Mouse (Mus musculus) limb, embryonic 10.5 days (tissue): Measurements from ENCODE around the gene Parp6. TPM values are rescaled to one million over a fixed set of nuclear protein-coding genes. Genes with fewer than 3 reads are reported as not detected.
A peak's percentile ranks its signal among the peaks of the same experiment; 100 is the strongest.

Experiments
- DNase-seq: peaks from one replicate; pipeline ENCODE4 v3.0.0-alpha.2; 2017; ENCODE audit warnings: low spot score
- H3K27ac ChIP-seq: fragments of 300-500 bp; sonication (generic); 2 replicates; pipeline ENCODE4 v1.5.1; 2016; ENCODE audit warnings: mild to moderate bottlenecking
- H3K27me3 ChIP-seq: fragments of 300-500 bp; sonication (generic); 2 replicates; pipeline ENCODE4 v1.6.1; 2016; ENCODE audit warnings: low read depth, mild to moderate bottlenecking; ENCODE audit not compliant: poor library complexity, severe bottlenecking
- H3K36me3 ChIP-seq: fragments of 300-500 bp; sonication (generic); 2 replicates; pipeline ENCODE4 v1.6.1; 2016; ENCODE audit warnings: mild to moderate bottlenecking, moderate library complexity
- H3K4me1 ChIP-seq: fragments of 300-500 bp; sonication (generic); 2 replicates; pipeline ENCODE4 v1.6.1; 2016
- H3K4me3 ChIP-seq: fragments of 300-500 bp; sonication (generic); 2 replicates; pipeline ENCODE4 v1.5.1; 2016; ENCODE audit warnings: mild to moderate bottlenecking, moderate library complexity
- H3K9me3 ChIP-seq: fragments of 300-500 bp; sonication (generic); replicated peaks from 2 replicates; pipeline ENCODE4 v1.6.1; 2016; ENCODE audit warnings: mild to moderate bottlenecking
- WGBS: fragments of 180-500 bp; shearing (Covaris S2); methylation state at CpG from one replicate; pipeline ENCODE4 v1.1.7; 2016; 5-methylcytosine and 5-hydroxymethylcytosine counted together
- polyA plus RNA-seq: library from polyadenylated mRNA; unstranded; fragments of >200 nt; fragmentation: Nextera tagmentation; extraction: Ambion mirVana; gene quantifications from 2 replicates; pipeline ENCODE4 v1.2.1, GENCODE M21; 2016

The Parp6 gene
- polyA plus RNA-seq: 30.4 and 33.3 TPM in 2 replicates

DNA sequence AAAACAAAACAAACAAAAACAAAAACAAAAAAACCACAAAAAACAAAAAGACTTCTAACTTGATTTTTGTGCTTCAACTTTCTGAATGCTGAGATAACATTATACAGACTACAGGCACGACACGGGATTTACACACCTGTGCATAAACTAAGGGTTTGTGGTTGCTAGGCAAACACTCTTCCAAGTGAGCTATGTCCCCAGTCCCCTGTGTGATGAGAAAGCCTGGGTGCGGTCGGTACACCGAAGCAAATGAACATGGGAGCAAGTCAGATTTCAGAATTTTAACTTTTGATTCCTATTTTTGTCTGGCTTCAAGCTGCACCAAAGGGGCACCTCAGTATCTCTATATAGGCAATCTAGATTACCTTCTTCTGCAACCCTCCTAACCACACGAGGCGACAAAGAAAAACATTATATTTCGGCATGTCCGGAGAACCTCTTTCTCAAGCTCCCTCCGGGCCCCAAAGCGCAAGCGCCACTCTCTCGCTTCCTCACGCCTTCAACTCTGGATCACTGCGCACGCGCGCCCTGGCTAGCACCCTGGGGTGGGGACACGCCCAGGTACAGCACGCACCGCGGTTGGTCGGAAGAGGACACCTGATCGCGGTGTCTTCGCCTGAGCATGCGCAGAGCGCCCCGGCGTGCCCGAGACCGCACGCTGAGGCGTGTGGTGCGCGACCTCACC is at the start of gene Parp6:
Gene Parp6 (plus strand): TSS at position 663 of the 685 bp plus-strand sequence.
- peak within 1 kb of the TSS; percentile 96 for H3K27ac ChIP-seq
- peaks cover 19% of the 10 kb centered on the region for H3K4me1 ChIP-seq
- H3K27me3 ChIP-seq: no peaks in the 10 kb centered on the region
- H3K4me3 ChIP-seq: peak within 1 kb of the TSS; percentile 93
- peaks cover 9% of the 10 kb centered on the region for H3K36me3 ChIP-seq
- DNase-seq: peak; percentile 100
- H3K9me3 ChIP-seq: no peaks in the 10 kb centered on the region
- whole genome bisulfite sequencing: 2% methylated on average over 29 of the region's 36 CpGs

DNA sequence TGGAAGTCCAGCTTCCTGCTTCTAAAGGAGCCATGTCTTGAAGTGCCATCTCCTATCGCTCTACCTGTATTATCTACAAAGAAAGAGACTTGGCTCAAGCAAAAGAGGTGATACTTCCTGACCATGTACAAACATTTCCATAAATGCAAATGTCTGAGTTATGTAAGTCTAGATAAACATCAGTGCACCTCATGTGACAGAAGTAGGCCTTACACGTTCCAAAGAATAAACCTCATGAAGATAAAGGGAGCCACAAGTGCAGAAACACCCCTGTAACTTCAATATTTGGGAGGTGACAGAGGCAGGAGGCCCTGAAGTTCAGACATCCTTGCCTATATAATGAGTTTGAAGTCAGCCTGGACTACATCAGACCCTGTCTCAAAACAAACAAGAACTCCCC is 45.2 kb upstream of the Parp6 start:
- 83% methylated on average over 2 of the region's 2 CpGs for WGBS

DNA sequence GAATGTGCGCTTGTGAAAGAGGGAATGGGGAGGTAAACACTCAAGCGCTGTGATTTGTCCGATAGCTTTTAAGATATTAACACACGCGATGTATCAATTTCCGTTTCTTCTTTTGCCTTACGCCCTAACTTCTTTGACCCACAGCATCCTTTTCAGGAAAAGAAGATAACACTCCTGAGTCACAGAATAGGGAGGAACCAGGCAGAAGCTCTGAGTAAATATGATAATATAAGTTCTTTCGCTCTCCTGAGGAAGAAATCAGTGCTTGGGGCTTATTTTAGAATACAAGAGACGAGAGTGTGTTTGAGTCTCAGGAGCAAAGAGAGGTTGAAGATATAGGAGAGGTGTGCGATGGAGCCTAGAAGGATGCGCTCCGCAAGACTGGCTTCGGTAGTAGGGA is 39.7 kb upstream of the Parp6 start:
- Histone ChIP-seq H3K27me3 (peaks cover 51% of the 10 kb centered on the region), H3K4me3 (peak overlapping the region; percentile 49), H3K9me3 (no peaks in the 10 kb centered on the region), H3K4me1 (peaks cover 14% of the 10 kb centered on the region), H3K27ac (no peak overlapping the region), H3K36me3 (no peaks in the 10 kb centered on the region)
- WGBS: 18% methylated on average over 13 of the region's 13 CpGs
- DNase-seq: no peak

More for the DNA sequence above, 45.2 kb upstream of the Parp6 start:
- Histone ChIP-seq H3K27ac (no peak overlapping the region), H3K9me3 (no peaks in the 10 kb centered on the region), H3K36me3 (no peaks in the 10 kb centered on the region), H3K4me1 (no peaks in the 10 kb centered on the region), H3K4me3 (no peak overlapping the region), H3K27me3 (peaks cover 13% of the 10 kb centered on the region)
- DNase-seq: no peak

DNA sequence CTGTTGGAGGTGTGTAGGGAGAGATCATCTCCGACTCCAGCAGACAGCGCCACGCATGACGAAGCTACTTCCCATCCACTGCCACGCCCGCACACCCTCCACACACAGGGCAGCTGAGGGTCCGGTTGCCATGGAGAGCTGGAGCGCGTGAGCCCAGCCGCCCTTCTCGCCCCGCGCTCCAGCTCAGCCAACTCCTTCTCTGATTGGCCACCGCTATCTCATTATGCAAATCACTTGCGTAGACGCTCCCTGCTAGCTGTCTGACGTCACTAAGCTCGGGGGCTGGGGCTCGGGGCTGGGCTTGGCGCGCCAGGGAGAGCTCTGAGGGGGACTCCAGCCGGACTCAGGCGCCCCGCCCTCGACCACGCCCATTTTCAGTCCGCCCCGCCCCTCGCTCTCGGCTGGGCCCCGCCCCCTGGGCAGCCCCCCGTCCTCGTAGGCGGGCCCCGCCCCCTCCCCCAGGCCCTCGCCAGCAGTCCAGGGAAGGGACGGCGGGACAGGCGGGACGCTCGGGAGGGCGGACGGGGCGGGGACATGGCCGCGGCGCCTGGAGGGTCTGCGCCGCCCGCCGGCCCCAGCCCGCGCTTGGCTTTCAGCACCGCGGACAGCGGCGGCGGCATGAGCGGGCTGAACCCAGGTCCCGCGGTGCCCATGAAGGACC is 39.1 kb upstream of the Parp6 start, which contains the start of gene Celf6:
Gene Celf6 (plus strand): TSS at position 74 of the 661 bp plus-strand sequence.
- Histone ChIP-seq H3K4me1 (peaks cover 14% of the 10 kb centered on the region), H3K9me3 (no peaks in the 10 kb centered on the region), H3K27ac (no peak within 1 kb of the TSS), H3K27me3 (peaks cover 51% of the 10 kb centered on the region), H3K36me3 (no peaks in the 10 kb centered on the region), H3K4me3 (peak within 1 kb of the TSS; percentile 49)
- WGBS: under 1% methylated on average over 60 of the region's 61 CpGs
- DNase-seq: peak; percentile 100

DNA sequence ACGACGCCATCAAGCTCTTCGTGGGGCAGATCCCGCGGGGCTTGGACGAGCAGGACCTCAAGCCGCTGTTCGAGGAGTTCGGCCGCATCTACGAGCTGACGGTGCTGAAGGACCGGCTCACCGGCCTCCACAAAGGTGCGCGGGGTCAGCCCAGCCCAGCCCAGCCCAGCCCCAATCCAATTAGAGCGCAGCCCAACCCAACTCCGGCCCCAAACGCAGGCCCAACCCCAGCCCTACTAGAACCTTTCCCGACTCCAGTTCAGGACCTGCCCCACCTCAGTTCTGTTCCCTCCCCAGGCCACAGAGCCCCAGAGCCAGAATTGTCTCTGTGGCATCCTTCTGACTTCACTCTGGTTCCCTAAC is 38.6 kb upstream of the Parp6 start:
- H3K4me3 ChIP-seq: peak overlapping the region; percentile 49
- H3K9me3 ChIP-seq: no peaks in the 10 kb centered on the region
- DNase-seq: no peak
- H3K4me1 ChIP-seq: peaks cover 14% of the 10 kb centered on the region
- no peaks in the 10 kb centered on the region for H3K36me3 ChIP-seq
- peaks cover 51% of the 10 kb centered on the region for H3K27me3 ChIP-seq
- H3K27ac ChIP-seq: no peak overlapping the region
- 1% methylated on average over 20 of the region's 20 CpGs for WGBS

DNA sequence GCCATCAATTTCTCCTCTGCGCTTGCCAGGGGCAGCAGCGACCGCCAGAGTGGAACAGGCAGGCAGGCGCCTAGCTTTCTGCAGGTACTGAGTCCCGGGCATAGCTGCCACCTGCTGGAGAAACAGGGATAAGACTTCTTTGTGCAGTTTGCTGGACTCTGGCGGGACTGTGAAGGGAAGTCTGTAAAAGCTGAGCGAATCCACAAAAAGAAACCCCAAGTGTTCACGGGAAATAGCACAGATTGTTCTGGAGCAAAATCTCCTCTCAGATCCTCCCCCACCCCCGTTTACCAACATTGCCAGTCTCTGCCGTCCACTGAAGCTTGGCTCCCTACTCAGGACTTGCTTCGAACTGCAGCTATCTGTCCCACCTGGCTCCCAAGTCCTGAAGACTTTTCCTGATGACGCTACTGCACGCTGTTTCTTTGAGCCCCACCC is 32.2 kb upstream of the Parp6 start:
- peak; percentile 81 for DNase-seq
- Histone ChIP-seq H3K27ac (no peak overlapping the region), H3K4me1 (0 out of 2 replicates have a peak, but pooled peaks cover 3% of the 10 kb centered on the region), H3K27me3 (peaks cover 39% of the 10 kb centered on the region), H3K9me3 (no peaks in the 10 kb centered on the region), H3K36me3 (no peaks in the 10 kb centered on the region), H3K4me3 (peak overlapping the region; percentile 40)
- 7% methylated on average over 13 of the region's 13 CpGs for WGBS

DNA sequence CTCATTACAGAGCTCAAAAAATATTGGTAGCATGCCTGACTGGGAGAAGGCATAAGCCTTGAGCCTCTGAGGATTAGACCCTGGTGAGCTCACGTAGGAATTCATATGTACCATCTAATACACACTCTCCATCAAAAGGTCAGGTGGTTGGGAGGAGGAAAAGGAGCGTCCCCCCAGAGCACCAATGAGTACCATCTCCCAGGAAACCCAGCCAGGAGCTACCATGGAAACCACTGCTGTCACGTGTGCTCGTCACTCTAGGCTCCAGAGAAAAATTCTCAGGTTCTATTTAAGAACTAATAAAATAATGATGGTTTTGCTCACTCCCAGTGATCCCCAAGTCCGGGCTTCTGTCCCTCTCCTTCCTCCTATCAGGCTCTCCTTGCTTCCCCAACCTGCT is 28.8 kb upstream of the Parp6 start:
- H3K27ac ChIP-seq: no peak overlapping the region
- peaks cover 22% of the 10 kb centered on the region for H3K27me3 ChIP-seq
- no peak for DNase-seq
- H3K36me3 ChIP-seq: no peaks in the 10 kb centered on the region
- no peak overlapping the region for H3K4me3 ChIP-seq
- no peaks in the 10 kb centered on the region for H3K9me3 ChIP-seq
- H3K4me1 ChIP-seq: 0 out of 2 replicates have a peak, but pooled peaks cover 3% of the 10 kb centered on the region
- 70% methylated on average over 5 of the region's 5 CpGs for WGBS

DNA sequence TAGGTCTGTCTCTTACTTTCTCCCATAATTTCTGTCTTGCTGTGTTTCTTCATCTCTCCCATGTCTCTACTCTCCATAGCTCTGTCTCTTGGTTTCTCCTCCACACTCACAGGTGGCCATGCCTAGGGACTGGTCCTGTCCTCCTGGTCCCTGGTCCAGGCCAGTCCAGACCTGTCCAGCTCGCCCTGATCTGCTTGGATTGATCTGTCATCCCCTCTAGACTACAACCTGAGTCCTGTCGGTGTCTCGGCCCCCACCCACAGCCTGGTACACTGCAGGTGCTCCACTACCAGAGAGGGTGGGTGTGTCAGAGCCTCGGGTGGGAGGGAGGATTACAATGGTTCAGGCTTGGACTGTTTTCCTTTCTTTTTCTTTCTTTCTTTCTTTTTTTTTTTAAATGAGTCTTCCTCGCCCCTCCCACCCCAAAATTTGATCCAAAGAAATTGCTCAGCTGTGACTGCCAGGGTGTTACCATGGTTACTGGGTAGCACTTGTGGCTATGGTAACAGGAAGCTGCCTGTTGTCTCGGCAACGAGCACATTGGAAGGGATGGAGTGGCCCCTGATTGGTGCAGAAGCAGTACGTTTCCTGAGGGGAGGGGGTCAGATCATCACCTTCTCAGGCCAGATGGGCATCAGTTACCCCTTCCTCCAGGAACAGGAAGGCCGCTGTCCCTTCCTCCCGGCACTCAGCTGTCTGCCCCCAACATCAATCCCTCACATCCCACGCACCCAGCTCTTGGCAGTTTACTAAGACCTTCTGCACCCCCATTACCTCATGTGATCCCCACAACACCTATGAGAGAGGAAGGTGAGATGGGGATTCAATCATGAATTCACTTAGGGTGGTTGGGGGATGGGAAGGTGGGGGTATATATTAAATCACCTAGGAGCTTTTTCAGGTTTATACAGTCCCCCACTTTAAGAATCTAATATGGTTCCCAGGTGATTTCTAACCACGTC is 28.1 kb upstream of the Parp6 start:
- no peak for DNase-seq

DNA sequence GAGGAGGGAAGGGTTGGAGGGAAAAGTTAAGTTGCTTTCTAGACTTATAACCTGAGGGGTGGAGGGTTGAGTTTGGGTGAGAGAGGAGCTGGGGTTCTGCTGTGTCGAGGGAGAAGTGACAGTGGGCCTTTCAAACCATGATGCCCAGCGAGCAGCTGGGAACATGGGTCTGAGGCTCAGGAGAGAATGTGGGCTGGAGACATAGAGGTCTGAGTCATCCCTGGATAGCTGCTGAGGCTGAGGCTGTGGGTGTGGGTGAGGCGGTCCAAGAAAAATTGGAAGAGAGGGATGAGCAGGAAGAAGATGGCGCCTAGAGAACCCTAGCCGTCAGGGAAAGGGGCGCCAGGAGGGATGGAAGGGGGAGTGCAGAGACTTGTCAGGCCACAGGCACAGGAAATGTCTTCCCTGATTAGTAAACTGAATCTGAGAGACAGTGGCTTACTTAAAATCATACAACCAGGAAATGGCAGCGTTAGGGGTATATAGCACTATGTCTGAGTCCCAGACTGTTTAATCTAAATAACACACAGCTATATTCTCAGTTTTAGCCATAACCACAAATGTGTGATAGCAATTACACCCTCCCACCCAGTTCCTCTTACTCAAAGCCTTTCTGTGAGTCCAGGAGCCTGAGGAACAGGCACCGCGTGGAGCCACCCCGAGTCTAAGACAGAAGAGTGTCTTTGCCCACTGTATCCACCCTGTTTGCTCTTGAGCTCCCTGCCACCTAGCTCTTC is 27.2 kb upstream of the Parp6 start:
- Histone ChIP-seq H3K36me3 (no peaks in the 10 kb centered on the region), H3K4me3 (no peak overlapping the region), H3K27me3 (peaks cover 22% of the 10 kb centered on the region), H3K4me1 (0 out of 2 replicates have a peak, but pooled peaks cover 3% of the 10 kb centered on the region), H3K9me3 (no peaks in the 10 kb centered on the region), H3K27ac (no peak overlapping the region)
- DNase-seq: no peak
- 83% methylated on average over 10 of the region's 10 CpGs for whole genome bisulfite sequencing

More for the DNA sequence above, 28.1 kb upstream of the Parp6 start:
- 48% methylated on average over 12 of the region's 12 CpGs for WGBS
- Histone ChIP-seq H3K4me3 (no peak overlapping the region), H3K27ac (no peak overlapping the region), H3K27me3 (peaks cover 22% of the 10 kb centered on the region), H3K36me3 (no peaks in the 10 kb centered on the region), H3K4me1 (0 out of 2 replicates have a peak, but pooled peaks cover 3% of the 10 kb centered on the region), H3K9me3 (no peaks in the 10 kb centered on the region)

DNA sequence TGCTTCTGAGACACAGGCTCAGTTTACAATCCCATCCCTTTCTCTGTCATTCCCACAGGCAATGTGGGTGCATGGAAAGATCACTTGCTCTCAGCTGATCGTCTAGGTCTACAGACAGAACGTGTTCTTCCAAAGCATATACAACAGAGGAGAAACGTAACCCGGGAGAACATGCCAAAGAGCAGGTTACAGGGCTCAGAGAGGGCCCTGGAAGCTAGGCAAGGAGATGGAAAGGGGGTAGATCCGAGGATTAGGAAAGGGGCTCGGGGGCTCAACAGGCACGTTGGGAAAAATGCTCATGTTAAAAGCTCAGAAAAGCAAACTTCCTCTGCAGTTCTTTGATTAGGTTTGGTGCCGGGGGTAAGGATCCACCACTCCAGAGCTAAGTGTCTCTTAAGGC is 15.4 kb upstream of the Parp6 start:
- no peak for DNase-seq
- H3K9me3 ChIP-seq: no peaks in the 10 kb centered on the region
- H3K27me3 ChIP-seq: peaks cover 30% of the 10 kb centered on the region
- WGBS: 85% methylated on average over 8 of the region's 8 CpGs
- peaks cover 7% of the 10 kb centered on the region for H3K4me1 ChIP-seq
- no peak overlapping the region for H3K27ac ChIP-seq
- no peaks in the 10 kb centered on the region for H3K36me3 ChIP-seq
- no peak overlapping the region for H3K4me3 ChIP-seq

DNA sequence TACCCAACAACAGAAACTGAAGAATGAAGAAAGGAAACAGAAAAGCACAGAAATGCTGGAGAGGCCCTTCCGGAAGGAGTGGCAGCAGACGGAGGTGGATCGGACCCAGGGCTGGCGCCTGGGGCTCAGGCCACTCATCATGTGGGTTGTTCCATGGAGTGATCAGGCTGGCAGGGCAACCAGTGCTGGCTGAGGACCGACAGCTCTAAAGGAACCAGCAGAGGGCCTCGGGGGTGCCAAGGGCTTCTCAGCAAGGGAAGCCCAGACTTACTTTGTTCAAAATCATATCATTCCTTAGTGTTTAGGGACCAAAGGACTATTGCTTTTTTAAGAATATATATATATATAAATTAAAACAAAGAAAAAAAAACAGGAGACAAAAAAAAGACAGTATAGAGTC is 11.1 kb upstream of the Parp6 start:
- 53% methylated on average over 6 of the region's 6 CpGs for WGBS
- no peak for DNase-seq
- Histone ChIP-seq H3K4me1 (peaks cover 7% of the 10 kb centered on the region), H3K9me3 (no peaks in the 10 kb centered on the region), H3K27ac (no peak overlapping the region), H3K27me3 (peaks cover 30% of the 10 kb centered on the region), H3K36me3 (no peaks in the 10 kb centered on the region), H3K4me3 (no peak overlapping the region)

DNA sequence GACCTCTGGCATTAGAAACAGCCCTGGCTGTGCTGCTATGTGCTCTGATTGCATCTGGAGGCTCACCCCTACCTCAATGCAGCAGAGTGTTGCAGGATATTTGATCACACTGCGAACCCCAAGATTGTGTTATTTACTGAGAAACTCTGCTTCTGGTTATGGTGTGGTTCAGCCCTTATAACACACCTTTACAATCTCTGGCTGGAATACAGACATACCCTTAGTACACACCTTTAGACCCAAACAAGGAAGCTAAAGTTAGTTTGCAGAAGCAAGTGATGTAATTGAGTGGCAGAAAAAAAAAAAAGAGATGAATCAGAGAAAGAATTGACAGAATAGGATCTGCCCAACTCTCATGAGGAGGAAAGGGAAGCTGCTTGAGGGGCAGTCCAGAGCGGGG is 6.1 kb upstream of the Parp6 start:
- Histone ChIP-seq H3K36me3 (no peaks in the 10 kb centered on the region), H3K27me3 (no peaks in the 10 kb centered on the region), H3K9me3 (no peaks in the 10 kb centered on the region), H3K4me3 (no peak overlapping the region), H3K4me1 (no peaks in the 10 kb centered on the region), H3K27ac (no peak overlapping the region)
- DNase-seq: no peak
- WGBS: 91% methylated on average over 2 of the region's 2 CpGs
